Mouse (Mus musculus): ENCODE results near the gene Prdx3.

The Prdx3 gene

GRCm38 (mm10) chr19:60860868-60861700 is 13.3 kb downstream of the Prdx3 start, which contains the start of gene Sfxn4:
Gene Sfxn4 (minus strand): TSS chr19:60861479.
- DNase-seq, result peak; percentile 91 to 93

GRCm38 (mm10) chr19:60845731-60846130 is 28.6 kb downstream of the Prdx3 start:
- DNase-seq, result no peak

- no peak for DNase-seq
Observed at GRCm38 (mm10) chr19:60843324-60843723, 31.0 kb downstream of the Prdx3 start.

GRCm38 (mm10) chr19:60837747-60838146 is 36.6 kb downstream of the Prdx3 start:
- DNase-seq, result peak; percentile 27 to 53

- DNase-seq, result no peak
Observed at GRCm38 (mm10) chr19:60818677-60819076, 55.7 kb downstream of the Prdx3 start.
